Mouse (Mus musculus): Measurements from ENCODE around the gene Crip1.

DNA sequence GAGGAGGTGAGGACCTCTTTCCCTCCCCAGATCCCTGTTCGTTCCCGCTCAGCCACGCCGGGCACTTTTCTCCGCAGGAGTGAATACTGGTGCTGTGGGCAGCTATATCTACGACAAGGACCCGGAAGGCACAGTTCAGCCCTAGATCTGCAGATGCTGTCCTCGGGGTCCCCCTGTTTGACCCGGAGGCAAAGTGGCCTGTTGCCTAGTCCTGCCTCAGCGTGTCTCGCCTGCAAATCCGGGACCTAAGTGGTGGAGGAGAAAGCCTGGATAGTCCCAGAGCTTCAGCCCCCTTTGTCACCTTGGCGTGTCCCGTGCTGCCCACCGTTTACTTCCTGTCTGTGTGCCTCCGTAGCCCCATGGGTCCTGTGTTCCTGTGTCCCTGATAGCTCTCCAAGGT lies 1.2 kb upstream of the Crip1 start:
- no peak for TF ChIP-seq POLR2A (IDR thresholded peaks at IDR 0.05; ENCODE audit: borderline replicate concordance, insufficient read depth, low read length)
- TF ChIP-seq CTCF (IDR thresholded peaks at IDR 0.05; ENCODE audit: borderline replicate concordance, insufficient read depth, low read depth, low read length): no peak
